Mouse (Mus musculus) MN1 (cell line): ENCODE results near the gene Kdm7a.
A peak's percentile ranks its signal among the peaks of the same experiment; 100 is the strongest.

Experiments used
- DNase-seq: peaks from one replicate; pipeline ENCODE4 v3.0.0-alpha.2; 2016; ENCODE audit warnings: low spot score

Gene Kdm7a

DNA sequence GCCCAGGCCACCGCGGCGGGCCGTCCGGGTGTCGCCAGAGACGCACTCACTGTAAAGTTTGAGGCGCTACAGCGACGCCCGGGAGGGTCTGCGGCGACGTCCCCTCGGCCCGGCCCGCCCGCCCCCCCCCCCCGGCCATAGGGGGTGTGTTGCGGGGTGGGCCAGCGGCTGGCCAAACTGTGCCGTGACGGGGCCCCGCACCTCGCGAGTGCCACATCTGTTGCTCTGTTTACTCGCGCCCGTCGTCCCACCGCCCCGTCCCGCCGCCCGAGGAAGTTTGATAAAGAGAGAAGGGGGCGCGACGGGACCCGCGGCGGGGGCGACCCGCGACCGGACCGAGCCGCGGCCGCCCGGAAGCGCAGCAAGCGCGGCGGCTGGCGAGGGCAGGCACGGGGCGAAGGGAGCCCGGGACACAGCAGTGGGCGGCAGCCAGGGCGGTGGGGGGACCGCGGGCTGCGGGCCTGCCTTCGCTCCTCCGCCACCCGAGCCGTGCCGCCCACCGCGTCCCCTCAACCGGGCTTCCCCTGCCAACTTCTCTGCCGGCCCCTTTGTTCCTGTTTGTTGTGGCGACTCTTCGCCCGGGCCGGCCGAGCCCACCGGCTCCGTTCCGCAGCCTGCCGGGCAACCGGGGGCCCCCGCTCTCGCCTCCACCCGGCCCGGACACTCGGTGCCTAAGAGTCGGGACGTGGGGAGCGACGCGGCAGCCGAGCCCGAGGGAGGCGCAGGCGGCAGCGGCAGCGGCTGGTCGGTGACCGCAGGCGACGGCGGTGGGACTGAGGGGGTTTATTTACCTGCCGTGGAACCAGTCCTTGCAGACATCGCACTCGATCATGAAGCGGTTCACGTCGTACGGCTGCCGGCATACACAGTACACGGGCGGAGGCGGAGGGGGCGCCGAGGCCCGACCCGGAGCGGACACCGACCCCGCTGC is 674 bp downstream of the Kdm7a start:
- DNase-seq, result peak; percentile 27

DNA sequence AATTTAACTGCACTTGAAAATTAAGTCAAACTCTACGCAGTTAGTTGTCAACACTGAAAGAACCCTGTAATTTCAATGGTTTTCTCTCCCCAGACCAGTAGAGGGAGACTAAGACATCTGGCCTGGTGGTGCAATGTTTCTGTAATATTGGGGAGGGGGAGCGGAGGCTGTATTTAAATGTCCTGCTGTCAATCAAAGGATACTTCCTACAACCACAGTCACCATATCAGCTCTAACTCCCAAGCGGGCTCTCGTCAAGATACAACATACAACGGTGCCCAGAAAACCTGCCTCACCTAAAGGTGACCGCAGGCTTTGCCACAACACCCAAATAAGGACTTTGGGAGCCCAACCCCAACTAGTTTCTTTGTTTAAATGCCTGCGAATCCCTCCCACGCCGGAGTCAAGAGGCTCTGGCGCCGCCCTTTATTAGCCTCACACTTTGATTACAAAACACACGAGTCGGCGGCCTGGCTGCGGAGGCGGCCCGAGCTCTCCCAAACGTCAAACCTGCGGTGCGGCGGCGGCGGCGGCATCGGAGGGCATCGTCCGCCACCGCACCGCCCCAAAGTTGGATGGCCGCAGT is 1.4 kb downstream of the Kdm7a start:
- DNase-seq, result peak; percentile 82

GRCm38 (mm10) chr6:39204444-39204843 is 2.1 kb downstream of the Kdm7a start:
- DNase-seq, result no peak

- no peak for DNase-seq
These were observed 3.4 kb downstream of the Kdm7a start for GRCm38 (mm10) chr6:39203236-39203635.

GRCm38 (mm10) chr6:39193006-39193405 is 13.6 kb downstream of the Kdm7a start:
- no peak for DNase-seq

DNA sequence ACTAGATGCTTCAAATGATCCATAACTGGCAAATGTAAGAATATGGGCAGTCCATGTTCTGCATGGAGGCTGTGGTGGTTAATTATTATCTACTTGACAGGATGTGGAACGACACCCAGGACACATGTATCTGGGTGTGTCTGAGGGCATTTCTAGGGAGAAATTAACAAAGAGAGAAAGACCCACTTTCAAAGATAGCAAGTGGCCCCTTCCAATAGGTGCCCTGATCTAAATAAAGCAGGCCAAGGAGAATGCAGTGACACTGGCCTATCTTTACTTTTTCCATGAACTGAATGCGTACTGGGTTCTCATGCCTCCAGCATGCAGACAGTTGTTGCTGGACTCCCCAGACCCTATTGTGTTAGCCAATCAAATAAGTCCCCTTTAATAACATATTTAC is 15.1 kb downstream of the Kdm7a start:
- DNase-seq, result no peak

DNA sequence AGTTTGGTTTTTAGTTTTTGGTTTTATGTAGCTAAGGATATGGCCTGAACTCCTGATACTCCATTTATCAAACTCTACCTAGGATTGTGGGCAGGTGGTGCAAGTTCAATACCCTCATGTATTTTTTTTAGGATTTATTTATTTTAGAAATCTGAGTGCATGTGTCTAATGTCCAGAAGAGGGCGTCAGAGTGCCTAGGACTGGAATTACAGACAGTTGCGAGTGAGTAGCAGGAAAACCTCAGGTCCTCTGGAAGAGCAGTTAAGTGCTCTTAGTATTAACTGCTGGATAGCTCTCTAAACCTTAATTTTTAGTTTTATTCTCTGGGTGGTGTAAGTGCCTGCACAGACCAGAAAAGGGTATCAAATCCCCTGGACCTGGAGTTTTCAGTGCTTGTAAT is 19.4 kb downstream of the Kdm7a start:
- no peak for DNase-seq

- DNase-seq, result no peak
These were observed 37.5 kb downstream of the Kdm7a start for GRCm38 (mm10) chr6:39169089-39169488.

DNA sequence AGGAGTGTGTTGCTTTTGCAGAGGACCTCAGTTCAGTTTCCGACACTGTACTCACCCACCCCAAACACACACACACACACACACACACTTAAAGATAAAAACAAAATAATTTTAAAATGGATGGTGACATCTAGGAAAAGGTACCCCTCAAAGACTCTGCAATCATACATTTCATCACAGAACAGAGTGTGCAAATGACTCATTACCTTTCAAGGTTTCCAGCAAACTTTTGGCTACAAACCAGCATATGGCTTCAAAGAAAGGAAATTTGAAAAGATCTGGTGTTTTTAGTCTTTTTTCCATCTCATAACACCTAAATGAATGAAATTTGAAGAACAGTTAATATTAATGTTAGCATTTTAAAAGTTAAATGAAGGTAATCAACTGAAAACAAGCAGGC is 41.7 kb downstream of the Kdm7a start:
- no peak for DNase-seq

- no peak for DNase-seq
These were observed 44.6 kb downstream of the Kdm7a start for GRCm38 (mm10) chr6:39161975-39162374.

DNA sequence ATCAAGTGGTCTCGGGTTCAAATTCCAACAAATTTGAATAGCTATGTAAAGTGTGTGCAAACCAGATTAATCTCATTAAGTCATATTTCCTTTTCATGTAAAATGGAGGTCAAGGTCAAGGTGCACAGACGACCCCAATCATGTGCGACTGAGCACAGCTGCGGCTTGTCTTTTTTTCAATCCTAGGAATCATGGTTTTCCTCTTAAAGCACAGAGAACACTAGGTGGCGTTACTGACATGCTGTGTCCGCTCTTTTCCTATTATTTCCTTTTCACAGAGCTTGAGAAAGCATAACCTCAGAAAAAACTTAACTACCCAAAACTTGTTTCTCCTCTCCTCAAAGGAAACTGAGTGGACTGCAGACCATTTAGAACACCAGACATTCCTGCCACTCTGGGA is 60.5 kb downstream of the Kdm7a start:
- no peak for DNase-seq

GRCm38 (mm10) chr6:39132556-39132955 is 74.0 kb downstream of the Kdm7a start:
- no peak for DNase-seq

GRCm38 (mm10) chr6:39131480-39131879 is 75.1 kb downstream of the Kdm7a start:
- no peak for DNase-seq

- DNase-seq, result no peak
These were observed 81.9 kb downstream of the Kdm7a start for GRCm38 (mm10) chr6:39124719-39125118.

GRCm38 (mm10) chr6:39120685-39121084 is 85.9 kb downstream of the Kdm7a start:
- DNase-seq, result no peak

GRCm38 (mm10) chr6:39118456-39118881 is 88.1 kb downstream of the Kdm7a start:
- no peak for DNase-seq

DNA sequence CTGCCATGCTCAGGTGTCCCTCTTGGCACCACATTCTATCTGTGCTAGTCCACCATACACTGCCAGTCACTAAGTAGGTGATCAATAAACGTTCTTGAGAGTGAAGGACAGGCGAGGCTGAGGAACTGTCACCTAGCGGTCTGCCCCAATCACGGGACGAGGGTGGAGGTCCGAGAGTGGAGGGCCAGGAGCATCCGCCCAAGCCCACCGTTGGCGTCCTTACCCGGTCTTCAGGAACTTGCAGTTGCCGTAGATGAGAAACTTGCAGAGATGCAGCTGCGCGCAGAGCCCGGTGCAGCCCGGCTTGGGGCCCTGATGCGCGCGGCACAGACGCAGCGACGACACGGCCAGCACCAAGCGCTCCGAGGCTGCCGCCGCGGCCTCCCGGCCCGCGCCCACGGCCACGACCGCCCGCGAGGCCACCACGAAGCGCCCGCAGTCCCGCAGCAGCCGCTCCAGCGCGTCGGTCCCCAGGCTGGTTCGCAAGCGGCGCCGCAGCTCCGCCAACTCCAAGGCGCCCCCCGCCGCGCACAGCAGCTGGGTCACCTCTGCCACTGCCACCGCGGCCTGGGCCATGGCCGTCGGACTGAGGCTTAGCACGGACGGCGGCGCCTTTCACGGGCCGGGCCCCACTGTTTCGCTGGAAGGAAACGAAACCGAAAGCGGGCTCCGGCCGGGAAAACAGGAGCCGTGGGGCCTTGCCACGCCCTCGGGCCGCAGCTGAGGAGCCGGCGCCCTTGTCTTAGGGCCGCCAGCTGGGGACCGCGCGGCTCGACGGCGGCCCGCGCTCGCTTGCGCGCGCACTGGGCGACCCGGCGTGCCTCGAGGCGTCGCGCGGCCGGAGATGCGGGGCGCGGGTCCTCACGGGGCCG is 88.8 kb downstream of the Kdm7a start, which contains the start of gene Parp12:
TSS of gene Parp12 (minus strand) at position 766 of the 872 bp plus-strand sequence.
- peak; percentile 70 for DNase-seq

DNA sequence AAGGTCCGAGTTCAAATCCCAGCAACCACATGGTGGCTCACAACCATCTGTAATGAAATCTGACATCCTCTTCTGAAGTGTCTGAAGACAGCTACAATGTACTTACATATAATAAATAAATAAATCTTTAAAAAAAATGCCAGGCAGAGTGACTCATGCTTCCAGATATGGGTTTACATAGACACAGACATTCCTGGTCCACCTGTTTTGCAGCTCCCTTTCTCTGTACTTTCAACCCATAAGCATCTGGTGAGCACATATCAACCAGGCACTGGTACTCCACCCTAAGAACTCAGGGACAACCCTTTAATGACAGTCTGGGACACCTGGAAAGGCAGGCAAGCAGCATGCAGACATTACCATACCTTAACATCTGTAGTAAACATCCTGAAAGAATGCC is 91.2 kb downstream of the Kdm7a start:
- no peak for DNase-seq

DNA sequence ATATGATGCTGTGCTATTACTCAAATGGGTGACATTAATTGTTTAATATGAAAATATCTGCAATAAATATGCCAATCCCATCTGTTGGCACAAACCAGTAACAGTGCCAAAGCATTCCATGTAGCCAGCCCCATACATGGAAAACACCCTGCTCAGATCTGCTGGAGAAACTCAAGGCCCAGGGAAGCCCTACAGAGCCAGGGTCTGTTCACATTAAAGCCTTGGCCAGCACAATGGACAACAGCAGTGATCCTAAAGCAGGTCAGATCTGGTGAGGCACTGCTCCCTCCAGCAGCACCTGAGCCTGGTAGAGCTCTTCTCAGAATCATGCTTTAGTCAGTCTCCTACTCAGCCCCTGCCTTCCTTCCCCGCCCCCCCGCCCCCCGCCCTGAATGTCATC is 93.4 kb downstream of the Kdm7a start:
- DNase-seq, result no peak

DNA sequence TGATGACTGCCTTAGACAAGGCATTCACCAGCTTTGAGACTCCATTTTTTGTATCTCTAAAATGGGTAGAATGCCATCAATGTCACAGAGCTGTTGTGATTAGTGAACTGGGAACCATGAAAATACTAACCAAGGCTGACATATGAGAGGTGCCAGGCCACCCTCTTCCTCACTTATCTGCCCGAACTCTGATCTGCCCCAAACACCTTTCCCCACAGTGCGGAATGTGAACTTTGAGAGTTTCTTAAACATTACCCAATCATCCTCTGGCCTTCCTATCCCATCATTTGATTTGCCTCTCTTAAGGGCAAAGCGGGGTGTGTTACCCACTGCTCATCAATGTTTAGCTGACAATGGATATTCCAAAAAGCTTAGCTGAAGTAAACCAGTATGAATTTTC is 93.9 kb downstream of the Kdm7a start:
- no peak for DNase-seq

GRCm38 (mm10) chr6:39106812-39107211 is 99.8 kb downstream of the Kdm7a start:
- DNase-seq, result no peak

GRCm38 (mm10) chr6:39104631-39105030 is 102.0 kb downstream of the Kdm7a start:
- DNase-seq, result no peak
